Mouse (Mus musculus) kidney, embryonic 16.5 days (tissue): Measurements from ENCODE around the gene Bricd5. TPM values are rescaled to one million over a fixed set of nuclear protein-coding genes. Genes with fewer than 3 reads are reported as not detected.
A peak's percentile ranks its signal among the peaks of the same experiment; 100 is the strongest.

Source experiments
- ATAC-seq: fragments of 200-750 bp; cut with Nextera tagmentation; 2 replicates; pipeline ENCODE4 v1.8.0; 2017; ENCODE audit warnings: moderate TSS enrichment; ENCODE audit not compliant: low FRiP score, low TSS enrichment
- H3K27ac ChIP-seq: fragments of 300-500 bp; sonication (generic); 2 replicates; pipeline ENCODE4 v1.5.1; 2014; ENCODE audit warnings: low read length
- H3K27me3 ChIP-seq: fragments of 300-500 bp; sonication (generic); 2 replicates; pipeline ENCODE4 v1.6.1; 2014; ENCODE audit warnings: low read length, control low read depth, mixed read lengths; ENCODE audit not compliant: insufficient read depth
- H3K36me3 ChIP-seq: fragments of 300-500 bp; sonication (generic); 2 replicates; pipeline ENCODE4 v1.6.1; 2014; ENCODE audit warnings: low read length, control low read depth, mixed read lengths; ENCODE audit not compliant: insufficient read depth
- H3K4me1 ChIP-seq: fragments of 300-500 bp; sonication (generic); 2 replicates; pipeline ENCODE4 v1.6.1; 2014; ENCODE audit warnings: low read length, control low read depth, mixed read lengths; ENCODE audit not compliant: insufficient read depth
- H3K4me2 ChIP-seq: fragments of 300-500 bp; sonication (generic); replicated peaks from 2 replicates; pipeline ENCODE4 v1.6.1; 2014; ENCODE audit warnings: low read depth, low read length
- H3K4me3 ChIP-seq: fragments of 300-500 bp; sonication (generic); 2 replicates; pipeline ENCODE4 v1.5.1; 2014; ENCODE audit warnings: mild to moderate bottlenecking, low read length
- H3K9ac ChIP-seq: fragments of 300-500 bp; sonication (generic); replicated peaks from 2 replicates; pipeline ENCODE4 v1.6.1; 2014; ENCODE audit warnings: low read length
- H3K9me3 ChIP-seq: fragments of 300-500 bp; sonication (generic); 2 replicates; pipeline ENCODE4 v1.6.1; 2016; ENCODE audit warnings: low read length, control low read depth
- WGBS: fragments of 180-500 bp; shearing (Covaris S2); extraction: QIAGEN DNeasy Blood & Tissue Kit; methylation state at CpG from one replicate; pipeline ENCODE4 v1.1.7; 2014; 5-methylcytosine and 5-hydroxymethylcytosine counted together
- polyA plus RNA-seq: library from polyadenylated mRNA; unstranded; fragments of >200 nt; fragmentation: Nextera tagmentation; extraction: Ambion mirVana; gene quantifications from 2 replicates; pipeline ENCODE4 v1.2.1, GENCODE M21; 2015

Gene Bricd5
- polyA plus RNA-seq, 1 experiment from 2014 or later, result 1.6 TPM

DNA sequence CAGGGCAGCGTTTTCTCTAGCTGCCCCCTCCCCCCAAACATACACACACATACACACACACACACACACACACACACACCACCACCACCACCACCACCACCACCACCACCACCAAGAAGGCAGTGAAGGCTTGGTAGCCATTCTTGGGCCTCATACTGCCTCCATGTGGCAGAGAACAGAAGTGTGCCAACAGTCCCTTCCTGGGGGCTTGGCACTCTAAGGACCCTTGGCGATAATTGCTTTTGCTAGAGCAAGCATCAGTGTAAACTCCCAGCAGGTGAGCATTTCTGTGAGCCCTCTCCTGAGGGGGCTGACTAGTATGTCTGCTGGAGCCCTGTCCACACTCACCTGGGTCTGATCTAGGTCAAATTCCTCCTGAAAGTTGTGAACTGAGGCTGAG is 32.5 kb upstream of the Bricd5 start:
- Histone ChIP-seq H3K27me3 (no peaks in the 10 kb centered on the region), H3K9ac (no peak overlapping the region), H3K27ac (no peak overlapping the region), H3K4me2 (no peak overlapping the region), H3K36me3 (peaks cover 68% of the 10 kb centered on the region), H3K4me3 (no peak overlapping the region), H3K4me1 (no peaks in the 10 kb centered on the region), H3K9me3 (no peaks in the 10 kb centered on the region)
- WGBS, result 77% methylated on average over 2 of the region's 2 CpGs
- no peak for ATAC-seq

GRCm38 (mm10) chr17:24442107-24442506 is 31.6 kb upstream of the Bricd5 start:
- ATAC-seq, result no peak
- no peaks in the 10 kb centered on the region for H3K27me3 ChIP-seq
- peaks cover 68% of the 10 kb centered on the region for H3K36me3 ChIP-seq
- no peak overlapping the region for H3K4me3 ChIP-seq
- H3K4me1 ChIP-seq, result no peaks in the 10 kb centered on the region
- H3K27ac ChIP-seq, result no peak overlapping the region
- no peak overlapping the region for H3K9ac ChIP-seq
- H3K9me3 ChIP-seq, result no peaks in the 10 kb centered on the region
- no peak overlapping the region for H3K4me2 ChIP-seq
- WGBS, result 83% methylated on average over 14 of the region's 14 CpGs

DNA sequence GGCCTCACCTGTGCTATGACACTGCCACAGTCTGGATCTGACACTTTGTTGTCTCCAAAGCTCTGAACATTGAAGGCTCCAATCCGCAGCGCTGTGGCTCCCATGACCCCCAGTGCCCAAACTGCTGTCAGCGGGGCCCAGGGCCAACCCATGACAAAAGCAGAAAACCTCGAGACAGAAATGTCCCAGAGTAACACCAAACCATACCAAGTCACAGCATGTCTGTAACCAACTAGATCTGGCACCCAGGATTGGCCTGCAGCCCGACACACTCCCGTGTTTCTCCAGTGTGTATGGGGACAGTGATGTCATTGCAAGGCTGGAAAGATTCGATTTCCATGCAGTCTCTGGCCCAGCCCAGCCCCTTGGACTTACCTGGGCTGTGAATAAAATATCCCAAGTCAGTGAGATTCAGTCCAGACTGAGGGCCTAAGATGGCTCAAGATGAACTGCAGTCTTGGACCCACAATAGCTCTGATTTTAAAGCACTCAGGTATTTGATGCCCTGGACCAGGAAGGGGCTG is 31.0 kb upstream of the Bricd5 start, which contains the start of gene Dnase1l2:
Dnase1l2 (minus strand) TSS at position 474 of the 524 bp plus-strand sequence.
- Histone ChIP-seq H3K9me3 (no peaks in the 10 kb centered on the region), H3K27me3 (no peaks in the 10 kb centered on the region), H3K4me3 (no peak within 1 kb of the TSS), H3K9ac (no peak within 1 kb of the TSS), H3K36me3 (peaks cover 68% of the 10 kb centered on the region), H3K27ac (no peak within 1 kb of the TSS), H3K4me2 (no peak within 1 kb of the TSS), H3K4me1 (no peaks in the 10 kb centered on the region)
- 74% methylated on average over 7 of the region's 7 CpGs for WGBS
- no peak for ATAC-seq

GRCm38 (mm10) chr17:24443409-24443808 is 30.3 kb upstream of the Bricd5 start:
- H3K36me3 ChIP-seq, result peaks cover 66% of the 10 kb centered on the region
- no peak overlapping the region for H3K4me2 ChIP-seq
- no peaks in the 10 kb centered on the region for H3K4me1 ChIP-seq
- no peaks in the 10 kb centered on the region for H3K27me3 ChIP-seq
- H3K9ac ChIP-seq, result no peak overlapping the region
- 87% methylated on average over 4 of the region's 4 CpGs for WGBS
- H3K9me3 ChIP-seq, result no peaks in the 10 kb centered on the region
- H3K4me3 ChIP-seq, result no peak overlapping the region
- H3K27ac ChIP-seq, result no peak overlapping the region
- ATAC-seq, result no peak

DNA sequence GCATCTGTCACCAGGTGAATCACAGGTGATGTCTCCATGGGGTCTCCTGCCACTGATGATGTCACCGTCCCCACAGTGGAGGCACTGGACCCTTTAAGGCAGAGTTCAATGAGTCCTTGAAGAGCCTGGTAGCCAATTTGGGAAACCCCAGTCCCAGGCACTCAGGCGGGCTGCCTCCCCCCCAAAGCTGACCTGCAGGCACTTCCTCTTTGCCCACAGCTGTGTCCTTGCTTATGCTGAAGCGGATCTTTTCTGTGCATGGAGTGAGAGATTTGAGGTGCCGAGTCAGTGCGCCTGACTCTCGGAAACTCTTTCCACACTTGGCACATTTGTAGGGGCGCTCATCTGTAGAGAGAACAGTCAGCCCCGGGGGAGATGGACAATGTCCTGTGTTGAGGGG is 27.1 kb upstream of the Bricd5 start:
- Histone ChIP-seq H3K9me3 (no peaks in the 10 kb centered on the region), H3K27ac (no peak overlapping the region), H3K4me1 (no peaks in the 10 kb centered on the region), H3K27me3 (no peaks in the 10 kb centered on the region), H3K36me3 (peaks cover 67% of the 10 kb centered on the region), H3K4me3 (no peak overlapping the region), H3K4me2 (no peak overlapping the region), H3K9ac (no peak overlapping the region)
- ATAC-seq, result no peak
- WGBS, result 92% methylated on average over 8 of the region's 8 CpGs

DNA sequence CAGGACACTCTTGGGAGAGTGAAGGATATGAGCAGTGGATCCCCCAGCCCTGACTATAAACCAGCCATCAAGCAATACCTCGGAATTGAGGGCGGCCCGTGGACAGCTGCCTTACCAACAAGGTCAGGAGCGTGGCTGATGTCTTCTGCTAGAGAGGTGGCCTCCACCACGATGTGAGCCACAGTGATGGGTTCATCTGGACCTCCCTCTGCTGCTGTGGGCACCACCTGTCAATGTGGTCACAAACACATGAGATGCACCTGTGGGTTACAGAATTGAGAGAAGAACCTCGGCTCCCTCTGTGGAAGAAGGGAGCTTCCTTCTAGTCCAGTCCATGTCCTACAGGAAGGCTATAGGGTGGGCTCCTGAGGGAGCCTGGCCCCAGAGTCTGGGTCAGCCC is 24.2 kb upstream of the Bricd5 start:
- no peak for ATAC-seq
- no peak overlapping the region for H3K9ac ChIP-seq
- 89% methylated on average over 6 of the region's 6 CpGs for WGBS
- peaks cover 57% of the 10 kb centered on the region for H3K36me3 ChIP-seq
- H3K27ac ChIP-seq, result no peak overlapping the region
- no peaks in the 10 kb centered on the region for H3K9me3 ChIP-seq
- H3K4me3 ChIP-seq, result no peak overlapping the region
- no peaks in the 10 kb centered on the region for H3K27me3 ChIP-seq
- H3K4me2 ChIP-seq, result no peak overlapping the region
- H3K4me1 ChIP-seq, result peaks cover 10% of the 10 kb centered on the region

DNA sequence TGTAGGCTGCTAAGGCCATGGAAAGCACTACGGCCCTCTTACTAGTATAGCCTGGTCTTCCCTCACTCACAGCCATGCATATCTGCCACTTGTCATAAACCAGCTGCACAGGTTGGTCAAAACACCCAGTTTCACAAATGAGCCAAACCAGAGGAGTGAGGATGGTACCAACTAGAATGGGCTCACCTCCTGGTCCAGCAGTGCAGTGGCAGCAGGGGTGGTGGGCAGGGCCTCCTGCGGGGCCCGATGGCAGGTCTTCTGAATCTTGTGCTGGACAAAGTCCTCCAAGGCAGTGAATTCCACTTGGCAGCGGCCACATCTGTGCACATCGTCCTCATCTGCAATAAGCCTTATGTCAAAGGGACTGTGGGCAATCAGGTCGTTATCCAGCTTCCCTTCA is 22.5 kb upstream of the Bricd5 start:
- H3K27ac ChIP-seq, result no peak overlapping the region
- H3K4me3 ChIP-seq, result no peak overlapping the region
- no peak overlapping the region for H3K4me2 ChIP-seq
- H3K36me3 ChIP-seq, result peaks cover 40% of the 10 kb centered on the region
- H3K9me3 ChIP-seq, result no peaks in the 10 kb centered on the region
- H3K27me3 ChIP-seq, result no peaks in the 10 kb centered on the region
- ATAC-seq, result no peak
- WGBS, result 95% methylated on average over 6 of the region's 6 CpGs
- peaks cover 15% of the 10 kb centered on the region for H3K4me1 ChIP-seq
- H3K9ac ChIP-seq, result no peak overlapping the region

GRCm38 (mm10) chr17:24453372-24453771 is 20.3 kb upstream of the Bricd5 start:
- H3K4me3 ChIP-seq, result 0 out of 2 replicates have a peak overlapping the region, but pooled peaks have one; percentile 4
- H3K36me3 ChIP-seq, result peaks cover 24% of the 10 kb centered on the region
- peak overlapping the region; percentile 69; the same call in 1 of the 2 replicates for H3K4me2 ChIP-seq
- no peak overlapping the region for H3K27ac ChIP-seq
- no peaks in the 10 kb centered on the region for H3K27me3 ChIP-seq
- no peak for ATAC-seq
- H3K9ac ChIP-seq, result no peak overlapping the region
- H3K9me3 ChIP-seq, result no peaks in the 10 kb centered on the region
- H3K4me1 ChIP-seq, result peaks cover 15% of the 10 kb centered on the region
- whole genome bisulfite sequencing, result 60% methylated on average over 2 of the region's 2 CpGs

GRCm38 (mm10) chr17:24454218-24454755 is 19.4 kb upstream of the Bricd5 start:
- Histone ChIP-seq H3K27ac (peak overlapping the region; percentile 98), H3K27me3 (no peaks in the 10 kb centered on the region), H3K4me2 (peak overlapping the region; percentile 69), H3K4me3 (peak overlapping the region; percentile 94), H3K9ac (peak overlapping the region; percentile 94), H3K9me3 (no peaks in the 10 kb centered on the region), H3K4me1 (peaks cover 15% of the 10 kb centered on the region), H3K36me3 (peaks cover 16% of the 10 kb centered on the region)
- WGBS, result 3% methylated on average over 14 of the region's 14 CpGs
- ATAC-seq, result 0 out of 2 replicates have a peak, but pooled peaks have one; percentile 0

DNA sequence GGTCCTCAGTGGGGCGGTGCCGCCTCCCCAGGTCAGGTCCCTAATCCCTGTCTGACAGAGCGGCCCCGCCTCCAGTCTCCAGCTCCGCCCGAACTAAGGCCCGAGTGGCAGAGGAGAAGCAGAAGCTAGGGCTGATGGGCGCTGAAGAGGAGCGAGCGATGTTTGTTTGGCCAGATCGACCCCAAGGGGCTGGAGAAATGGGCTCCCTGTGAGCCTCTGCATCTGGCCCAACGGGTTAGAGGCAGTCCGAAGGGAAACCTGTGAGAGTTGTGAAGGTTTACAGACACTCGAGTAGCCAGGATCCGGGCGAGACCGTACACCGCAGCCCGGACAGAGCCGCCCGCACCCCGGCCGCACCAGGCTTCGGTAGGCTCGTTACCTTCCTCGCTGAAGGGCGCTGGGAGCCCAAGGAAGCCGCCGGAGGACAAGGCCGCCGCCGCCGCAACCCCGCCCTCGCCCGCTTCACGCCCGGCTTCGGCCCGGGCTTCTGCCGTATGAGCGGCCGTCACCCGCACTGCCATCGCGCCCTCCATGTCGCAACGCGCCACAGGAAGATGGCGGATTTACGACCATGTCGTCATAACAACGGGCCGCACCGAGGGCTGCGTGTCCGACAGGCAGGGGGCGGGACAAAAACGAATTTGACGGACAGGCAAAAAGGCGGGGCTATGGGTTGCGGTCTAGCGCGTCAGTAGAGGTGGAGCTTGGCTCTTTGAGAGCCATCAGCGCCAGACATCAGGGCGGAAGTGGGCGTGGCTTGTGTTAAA is 18.7 kb upstream of the Bricd5 start:
- Histone ChIP-seq H3K9ac (peak overlapping the region; percentile 94), H3K4me2 (peak overlapping the region; percentile 69), H3K4me3 (peak overlapping the region; percentile 94), H3K27me3 (no peaks in the 10 kb centered on the region), H3K4me1 (peaks cover 15% of the 10 kb centered on the region), H3K27ac (peak overlapping the region; percentile 98), H3K36me3 (peaks cover 10% of the 10 kb centered on the region), H3K9me3 (no peaks in the 10 kb centered on the region)
- under 1% methylated on average over 66 of the region's 67 CpGs for WGBS
- ATAC-seq, result peak; percentile 94
